Mouse (Mus musculus): ENCODE results near the gene Stt3b. TPM values are rescaled to one million over a fixed set of nuclear protein-coding genes. Genes with fewer than 3 reads are reported as not detected.
"Not testable (repeated sequence)": the region's sequence is repeated elsewhere in the genome, so short reads cannot be mapped to it uniquely, and the experiment has no call there.

Gene Stt3b
- polyA plus RNA-seq, 1 experiment from 2014 or later = 123 TPM

GRCm38 (mm10) chr9:115287774-115288434 is 22.3 kb downstream of the Stt3b start:
- Histone ChIP-seq H3K9me3 (replicated peaks) (no peaks in the 10 kb centered on the region), H3K4me3 (no peak overlapping the region), H3K4me1 (peaks cover 9% of the 10 kb centered on the region; the same call in 1 of the 2 replicates), H3K27ac (no peak overlapping the region), H3K36me3 (no peaks in the 10 kb centered on the region), H3K9ac (no peak overlapping the region), H3K27me3 (no peaks in the 10 kb centered on the region), H3K4me2 (replicated peaks) (no peak overlapping the region)
- no peak for ATAC-seq (ENCODE audit: low FRiP score)
- 95% methylated on average over 6 of the region's 6 CpGs for WGBS

GRCm38 (mm10) chr9:115284385-115284784 is 25.8 kb downstream of the Stt3b start:
- Histone ChIP-seq H3K9me3 (replicated peaks) (no peaks in the 10 kb centered on the region), H3K4me3 (no peak overlapping the region), H3K27me3 (no peaks in the 10 kb centered on the region), H3K9ac (no peak overlapping the region), H3K4me1 (0 out of 2 replicates have a peak, but pooled peaks cover 9% of the 10 kb centered on the region), H3K36me3 (peaks cover 5% of the 10 kb centered on the region; the same call in 1 of the 2 replicates), H3K4me2 (replicated peaks) (no peak overlapping the region), H3K27ac (no peak overlapping the region)
- no peak for ATAC-seq (ENCODE audit: low FRiP score)
- 83% methylated on average over 4 of the region's 4 CpGs for WGBS

DNA sequence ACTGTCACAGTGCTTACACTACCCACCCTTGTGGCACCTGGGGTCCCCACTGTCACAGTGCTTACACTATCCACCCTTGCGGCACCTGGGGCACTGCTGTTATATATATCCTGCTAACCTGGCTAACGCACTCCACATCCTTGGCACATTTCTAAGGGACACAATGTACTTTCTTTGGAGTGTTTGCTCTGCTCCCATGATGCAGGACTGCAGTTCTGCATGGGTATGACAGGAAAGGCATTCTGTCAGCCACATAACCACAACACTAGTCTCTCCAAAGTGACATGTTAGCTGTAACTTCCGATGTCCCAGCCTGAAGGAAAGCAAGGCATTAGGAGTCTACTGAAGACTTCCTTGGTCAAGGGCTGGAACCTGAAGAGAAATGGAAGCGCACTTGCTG is 26.8 kb downstream of the Stt3b start:
- no peak overlapping the region for H3K4me3 ChIP-seq
- no peak overlapping the region for H3K27ac ChIP-seq
- no peak overlapping the region for H3K9ac ChIP-seq
- no peaks in the 10 kb centered on the region for H3K9me3 ChIP-seq (replicated peaks)
- 0 out of 2 replicates have a peak, but pooled peaks cover 9% of the 10 kb centered on the region for H3K4me1 ChIP-seq
- no peaks in the 10 kb centered on the region for H3K27me3 ChIP-seq
- no peak overlapping the region for H3K4me2 ChIP-seq (replicated peaks)
- peaks cover 14% of the 10 kb centered on the region; the same call in 1 of the 2 replicates for H3K36me3 ChIP-seq
- no peak for ATAC-seq (ENCODE audit: low FRiP score)
- WGBS = 93% methylated on average over 4 of the region's 4 CpGs

- ATAC-seq (ENCODE audit: low FRiP score) = no peak
- no peak overlapping the region for H3K9ac ChIP-seq
- 0 out of 2 replicates have a peak, but pooled peaks cover 3% of the 10 kb centered on the region for H3K4me1 ChIP-seq
- H3K36me3 ChIP-seq = peaks cover 39% of the 10 kb centered on the region
- no peaks in the 10 kb centered on the region for H3K27me3 ChIP-seq
- H3K4me3 ChIP-seq = no peak overlapping the region
- 94% methylated on average over 1 of the region's 1 CpGs for WGBS
- no peak overlapping the region for H3K4me2 ChIP-seq (replicated peaks)
- no peak overlapping the region for H3K27ac ChIP-seq
- no peaks in the 10 kb centered on the region for H3K9me3 ChIP-seq (replicated peaks)
Observed at GRCm38 (mm10) chr9:115278641-115279040, 31.6 kb downstream of the Stt3b start.

GRCm38 (mm10) chr9:115274806-115275205 is 35.4 kb downstream of the Stt3b start:
- Histone ChIP-seq H3K9me3 (replicated peaks) (no peaks in the 10 kb centered on the region), H3K4me3 (no peak overlapping the region), H3K9ac (no peak overlapping the region), H3K4me2 (replicated peaks) (no peak overlapping the region), H3K27me3 (no peaks in the 10 kb centered on the region), H3K27ac (no peak overlapping the region), H3K36me3 (peaks cover 43% of the 10 kb centered on the region), H3K4me1 (no peaks in the 10 kb centered on the region)
- ATAC-seq (ENCODE audit: low FRiP score) = no peak
- 88% methylated on average over 6 of the region's 6 CpGs for WGBS

DNA sequence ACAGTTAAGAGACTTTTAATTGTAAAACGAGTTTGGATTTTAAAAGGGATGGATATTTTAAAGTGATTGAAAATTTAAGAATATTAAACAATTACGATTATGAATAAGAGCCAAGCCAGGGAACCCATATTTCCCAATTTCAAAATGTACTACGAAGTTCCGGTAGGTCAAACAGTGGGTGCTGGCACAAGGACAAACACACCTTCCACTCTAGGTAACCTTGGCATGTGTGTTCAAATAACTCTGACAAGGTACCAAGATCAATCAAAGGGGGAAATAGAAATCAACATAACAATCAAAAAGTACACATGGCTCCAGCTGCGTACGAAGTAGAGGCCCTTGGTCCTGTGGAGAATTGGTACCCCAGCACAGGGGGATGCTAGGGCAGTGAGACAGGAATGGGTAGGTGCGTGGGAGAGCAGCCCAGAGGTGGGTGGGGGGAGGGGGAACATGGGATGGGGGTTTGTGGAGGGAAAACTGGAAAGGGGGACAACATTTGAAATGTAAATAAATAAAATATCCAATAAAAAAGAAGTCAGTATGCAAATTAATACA is 37.0 kb downstream of the Stt3b start:
- no peaks in the 10 kb centered on the region for H3K9me3 ChIP-seq (replicated peaks)
- ATAC-seq (ENCODE audit: low FRiP score) = no peak
- no peak overlapping the region for H3K27ac ChIP-seq
- H3K4me2 ChIP-seq (replicated peaks) = no peak overlapping the region
- no peaks in the 10 kb centered on the region for H3K4me1 ChIP-seq
- H3K9ac ChIP-seq = no peak overlapping the region
- no peaks in the 10 kb centered on the region for H3K27me3 ChIP-seq
- no peak overlapping the region for H3K4me3 ChIP-seq
- 93% methylated on average over 7 of the region's 7 CpGs for WGBS
- H3K36me3 ChIP-seq = peaks cover 31% of the 10 kb centered on the region

DNA sequence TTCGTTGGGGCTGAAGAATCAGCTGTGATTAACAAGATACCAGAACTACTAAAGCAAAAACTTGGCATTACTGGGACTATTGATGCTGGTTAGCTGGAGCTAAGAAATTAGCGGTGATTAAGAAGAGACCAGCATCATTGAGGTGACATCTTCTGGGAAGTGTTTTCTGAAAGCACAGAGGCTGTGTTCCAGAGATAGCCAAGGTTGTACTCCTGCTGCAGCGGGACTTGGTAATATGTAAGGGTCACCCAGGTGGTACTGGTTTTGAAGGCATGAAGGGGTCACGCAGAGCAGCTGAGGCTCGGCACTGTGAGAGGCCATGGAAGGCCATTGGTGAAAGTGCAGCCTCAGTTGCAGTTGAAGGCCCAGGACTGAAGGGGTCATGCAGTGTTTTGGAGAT is 37.8 kb downstream of the Stt3b start:
- H3K27me3 ChIP-seq; H3K4me2 ChIP-seq (replicated peaks); H3K9me3 ChIP-seq (replicated peaks); ATAC-seq (ENCODE audit: low FRiP score); H3K9ac ChIP-seq; H3K4me1 ChIP-seq; H3K4me3 ChIP-seq; H3K27ac ChIP-seq: not testable (repeated sequence)
- 94% methylated on average over 4 of the region's 5 CpGs for WGBS
- H3K36me3 ChIP-seq = peaks cover 31% of the 10 kb centered on the region

DNA sequence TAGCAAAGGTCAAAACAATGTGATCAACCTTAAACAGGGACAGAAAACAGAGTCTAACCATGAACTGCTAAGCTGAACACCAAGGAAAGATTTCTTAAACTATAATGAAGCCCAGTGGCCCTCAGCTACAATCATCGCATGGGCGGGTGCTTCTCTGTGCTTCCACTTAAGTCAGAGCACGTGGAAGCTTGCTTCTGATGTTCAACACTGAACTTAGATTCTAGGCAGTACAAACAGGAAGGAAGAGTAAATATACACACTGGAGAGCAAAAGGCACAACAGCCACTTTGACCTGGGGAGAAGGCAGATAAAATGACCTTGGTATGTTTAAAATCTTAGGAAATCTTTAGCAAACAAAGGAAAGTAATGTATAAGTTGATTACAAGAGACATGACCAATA is 38.7 kb downstream of the Stt3b start:
- no peak overlapping the region for H3K4me3 ChIP-seq
- 96% methylated on average over 3 of the region's 3 CpGs for WGBS
- no peaks in the 10 kb centered on the region for H3K9me3 ChIP-seq (replicated peaks)
- H3K27me3 ChIP-seq = no peaks in the 10 kb centered on the region
- no peaks in the 10 kb centered on the region for H3K4me1 ChIP-seq
- H3K36me3 ChIP-seq = peaks cover 28% of the 10 kb centered on the region
- no peak overlapping the region for H3K4me2 ChIP-seq (replicated peaks)
- no peak overlapping the region for H3K27ac ChIP-seq
- ATAC-seq (ENCODE audit: low FRiP score) = no peak
- no peak overlapping the region for H3K9ac ChIP-seq

DNA sequence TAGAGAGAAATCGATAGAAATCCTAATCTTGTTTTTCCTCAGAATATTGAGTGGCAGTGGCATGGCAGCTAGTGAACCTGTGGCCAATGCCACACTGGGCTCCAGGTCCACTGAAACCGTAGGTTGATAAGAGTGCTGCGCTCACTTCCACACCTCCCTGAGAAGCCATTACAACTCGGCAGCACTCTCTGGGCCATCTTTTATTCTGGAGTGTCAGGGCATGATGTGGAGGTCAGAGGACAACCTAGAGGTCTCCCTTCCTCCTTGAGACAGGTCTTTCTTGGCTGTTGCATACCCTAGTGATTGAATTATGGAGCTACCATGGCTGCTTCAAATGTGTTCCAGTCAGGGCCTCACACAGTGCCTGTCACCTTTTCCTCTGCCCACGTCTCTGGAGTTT is 48.3 kb downstream of the Stt3b start:
- no peak for ATAC-seq (ENCODE audit: low FRiP score)
- no peak overlapping the region for H3K9ac ChIP-seq

DNA sequence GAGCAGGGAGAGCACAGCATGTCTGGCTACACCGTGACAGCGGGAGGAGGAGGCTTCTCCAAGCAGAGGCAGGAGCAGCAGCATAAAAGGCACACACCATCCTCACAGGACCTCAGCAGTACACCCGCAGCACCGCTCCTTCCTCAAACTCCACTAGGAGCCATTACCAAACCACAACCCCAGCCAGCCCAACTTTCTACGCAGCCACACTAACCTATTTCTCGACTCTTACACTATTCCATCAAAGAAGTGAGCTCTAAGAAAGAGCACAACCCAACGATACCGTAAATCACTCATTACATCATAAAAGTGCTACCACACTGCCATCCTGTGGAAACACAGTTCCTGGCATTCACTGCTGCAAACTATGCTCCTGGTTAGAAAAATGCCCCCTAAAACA is 48.8 kb downstream of the Stt3b start:
- no peak overlapping the region for H3K27ac ChIP-seq
- WGBS = 90% methylated on average over 8 of the region's 8 CpGs
- no peaks in the 10 kb centered on the region for H3K27me3 ChIP-seq
- H3K4me1 ChIP-seq = no peaks in the 10 kb centered on the region
- peaks cover 22% of the 10 kb centered on the region for H3K36me3 ChIP-seq
- no peak for ATAC-seq (ENCODE audit: low FRiP score)
- no peak overlapping the region for H3K4me2 ChIP-seq (replicated peaks)
- no peak overlapping the region for H3K4me3 ChIP-seq
- no peak overlapping the region for H3K9ac ChIP-seq
- no peaks in the 10 kb centered on the region for H3K9me3 ChIP-seq (replicated peaks)

More for the DNA sequence above, 48.3 kb downstream of the Stt3b start:
- Histone ChIP-seq H3K36me3 (peaks cover 20% of the 10 kb centered on the region), H3K27me3 (no peaks in the 10 kb centered on the region), H3K9me3 (replicated peaks) (no peaks in the 10 kb centered on the region), H3K27ac (no peak overlapping the region), H3K4me3 (no peak overlapping the region), H3K4me2 (replicated peaks) (no peak overlapping the region), H3K4me1 (no peaks in the 10 kb centered on the region)
- 85% methylated on average over 5 of the region's 5 CpGs for WGBS

GRCm38 (mm10) chr9:115260464-115260863 is 49.8 kb downstream of the Stt3b start:
- 93% methylated on average over 7 of the region's 7 CpGs for WGBS
- no peak overlapping the region for H3K4me2 ChIP-seq (replicated peaks)
- no peaks in the 10 kb centered on the region for H3K9me3 ChIP-seq (replicated peaks)
- no peak overlapping the region for H3K9ac ChIP-seq
- H3K4me1 ChIP-seq = no peaks in the 10 kb centered on the region
- H3K36me3 ChIP-seq = peaks cover 20% of the 10 kb centered on the region
- no peaks in the 10 kb centered on the region for H3K27me3 ChIP-seq
- no peak for ATAC-seq (ENCODE audit: low FRiP score)
- H3K27ac ChIP-seq = no peak overlapping the region
- H3K4me3 ChIP-seq = no peak overlapping the region

GRCm38 (mm10) chr9:115259866-115260265 is 50.4 kb downstream of the Stt3b start:
- peaks cover 23% of the 10 kb centered on the region for H3K36me3 ChIP-seq
- no peaks in the 10 kb centered on the region for H3K27me3 ChIP-seq
- WGBS = 92% methylated on average over 4 of the region's 4 CpGs
- H3K9ac ChIP-seq = no peak overlapping the region
- H3K4me2 ChIP-seq (replicated peaks) = no peak overlapping the region
- H3K27ac ChIP-seq = no peak overlapping the region
- no peak for ATAC-seq (ENCODE audit: low FRiP score)
- no peak overlapping the region for H3K4me3 ChIP-seq
- no peaks in the 10 kb centered on the region for H3K4me1 ChIP-seq
- H3K9me3 ChIP-seq (replicated peaks) = no peaks in the 10 kb centered on the region

DNA sequence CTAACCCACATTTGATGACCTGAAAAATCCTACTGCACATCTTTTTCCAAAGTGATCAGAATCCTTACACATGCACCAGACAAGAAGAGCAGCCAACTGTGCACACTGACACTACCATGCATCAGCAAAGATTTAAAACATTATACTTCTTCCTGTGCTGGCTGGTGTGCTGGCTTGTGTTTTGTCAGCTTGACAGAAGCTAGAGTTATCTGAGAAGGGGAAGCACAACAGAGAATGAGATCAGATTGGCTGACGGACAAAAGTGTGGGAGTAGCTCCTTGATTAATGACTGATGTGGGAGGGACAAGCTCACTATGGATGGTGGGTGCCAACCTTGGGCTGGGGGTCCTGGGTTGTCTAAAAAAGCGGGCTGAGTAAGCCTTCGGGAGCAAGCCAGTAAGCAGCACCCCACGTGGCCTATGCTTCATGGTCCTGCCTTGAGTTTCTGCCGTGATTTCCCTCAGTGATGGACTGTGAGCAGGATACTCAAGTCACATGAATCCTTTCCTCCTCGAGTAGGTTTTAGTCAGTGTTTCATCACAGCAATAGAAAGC is 52.4 kb downstream of the Stt3b start:
- Histone ChIP-seq H3K27ac (no peak overlapping the region), H3K9ac (no peak overlapping the region), H3K4me2 (replicated peaks) (no peak overlapping the region), H3K27me3 (no peaks in the 10 kb centered on the region), H3K4me3 (no peak overlapping the region), H3K36me3 (peaks cover 37% of the 10 kb centered on the region), H3K4me1 (no peaks in the 10 kb centered on the region), H3K9me3 (replicated peaks) (no peaks in the 10 kb centered on the region)
- 88% methylated on average over 6 of the region's 6 CpGs for WGBS
- ATAC-seq (ENCODE audit: low FRiP score) = no peak
